Mouse (Mus musculus) stomach, embryonic 14.5 days (tissue): ENCODE results near the gene Cox10. TPM values are rescaled to one million over a fixed set of nuclear protein-coding genes. Genes with fewer than 3 reads are reported as not detected.

Source experiments
- ATAC-seq: fragments of 200-750 bp; cut with Nextera tagmentation; 2 replicates; pipeline ENCODE4 v1.8.0; 2017; ENCODE audit warnings: low read depth, moderate TSS enrichment; ENCODE audit not compliant: insufficient number of reproducible peaks, insufficient read depth, low FRiP score
- H3K27ac ChIP-seq: fragments of 300-500 bp; sonication (generic); 2 replicates; pipeline ENCODE4 v1.5.1; 2014; ENCODE audit warnings: mild to moderate bottlenecking, low read length, moderate library complexity, mixed read lengths
- H3K27me3 ChIP-seq: fragments of 300-500 bp; sonication (generic); 2 replicates; pipeline ENCODE4 v1.6.1; 2014; ENCODE audit warnings: low read length, control low read depth, mixed read lengths; ENCODE audit not compliant: control insufficient read depth, insufficient read depth
- H3K36me3 ChIP-seq: fragments of 300-500 bp; sonication (generic); 2 replicates; pipeline ENCODE4 v1.6.1; 2014; ENCODE audit warnings: mild to moderate bottlenecking, control low read depth, low read length, moderate library complexity, mixed read lengths; ENCODE audit not compliant: control insufficient read depth, insufficient read depth
- H3K4me1 ChIP-seq: fragments of 300-500 bp; sonication (generic); 2 replicates; pipeline ENCODE4 v1.6.1; 2014; ENCODE audit warnings: low read length, control low read depth, mixed read lengths; ENCODE audit not compliant: control insufficient read depth, insufficient read depth
- H3K4me2 ChIP-seq: fragments of 300-500 bp; sonication (generic); replicated peaks from 2 replicates; pipeline ENCODE4 v1.6.1; 2014; ENCODE audit warnings: low read depth, low read length, control low read depth
- H3K4me3 ChIP-seq: fragments of 300-500 bp; sonication (generic); 2 replicates; pipeline ENCODE4 v1.5.1; 2014; ENCODE audit warnings: low read depth, low read length, control low read depth
- H3K9ac ChIP-seq: fragments of 300-500 bp; sonication (generic); replicated peaks from 2 replicates; pipeline ENCODE4 v1.6.1; 2014; ENCODE audit warnings: low read depth, mild to moderate bottlenecking, control low read depth, low read length, moderate library complexity, mixed read lengths
- H3K9me3 ChIP-seq: fragments of 300-500 bp; sonication (generic); 2 replicates; pipeline ENCODE4 v1.6.1; 2016; ENCODE audit warnings: low read depth, low read length, control low read depth; ENCODE audit not compliant: control insufficient read depth
- WGBS: fragments of 180-500 bp; shearing (Covaris S2); extraction: QIAGEN DNeasy Blood & Tissue Kit; methylation state at CpG from one replicate; pipeline ENCODE4 v1.1.7; 2014; 5-methylcytosine and 5-hydroxymethylcytosine counted together
- polyA plus RNA-seq: library from polyadenylated mRNA; unstranded; fragments of >200 nt; fragmentation: Nextera tagmentation; extraction: Ambion mirVana; gene quantifications from 2 replicates; pipeline ENCODE4 v1.2.1, GENCODE M21; 2014

Gene Cox10
- polyA plus RNA-seq, 1 experiment from 2014 or later, result 25.1 TPM

GRCm38 (mm10) chr11:63970818-63971217, 108.5 kb downstream of the Cox10 start:
- peaks cover 31% of the 10 kb centered on the region for H3K4me1 ChIP-seq
- no peaks in the 10 kb centered on the region for H3K9me3 ChIP-seq
- no peak overlapping the region for H3K27ac ChIP-seq
- no peak overlapping the region for H3K4me3 ChIP-seq
- ATAC-seq, result no peak
- no peak overlapping the region for H3K9ac ChIP-seq
- H3K4me2 ChIP-seq, result no peak overlapping the region
- H3K27me3 ChIP-seq, result 0 out of 2 replicates have a peak, but pooled peaks cover 3% of the 10 kb centered on the region
- no peaks in the 10 kb centered on the region for H3K36me3 ChIP-seq
- WGBS, result 86% methylated on average over 6 of the region's 6 CpGs

DNA sequence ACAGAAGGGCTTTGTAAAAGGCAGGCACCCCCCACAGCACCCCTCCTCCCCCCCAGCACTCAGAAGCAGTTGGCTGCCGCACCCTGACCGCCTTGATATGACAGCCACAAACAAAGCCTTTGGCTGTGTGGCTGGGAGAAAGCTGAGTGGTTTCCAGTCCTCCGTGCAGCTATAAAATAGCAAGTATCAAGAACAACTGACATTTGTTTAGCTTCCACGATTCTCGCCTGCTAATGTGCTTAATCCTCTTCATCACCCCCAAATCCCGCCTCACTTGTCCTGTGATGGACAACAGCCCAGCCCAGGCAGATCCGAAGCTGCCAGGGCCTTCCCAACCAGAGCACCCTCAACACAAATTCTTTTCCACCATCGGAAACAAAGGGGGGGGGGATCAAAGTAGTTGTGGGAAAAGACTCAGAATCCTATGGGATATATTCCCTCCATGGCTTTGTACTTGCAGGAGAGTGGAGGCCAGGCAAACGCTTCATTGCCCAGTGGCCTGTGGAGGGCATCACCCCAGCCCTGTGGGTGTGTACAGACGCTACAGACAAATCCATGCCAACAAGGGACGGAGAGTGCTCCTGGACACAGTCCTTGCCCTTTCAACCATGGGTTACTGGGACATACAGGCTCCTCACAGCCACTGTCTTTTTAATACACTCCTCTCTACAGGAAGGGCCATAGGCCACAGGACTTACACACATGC, 109.9 kb downstream of the Cox10 start:
- H3K36me3 ChIP-seq, result no peaks in the 10 kb centered on the region
- no peak overlapping the region for H3K4me2 ChIP-seq

DNA sequence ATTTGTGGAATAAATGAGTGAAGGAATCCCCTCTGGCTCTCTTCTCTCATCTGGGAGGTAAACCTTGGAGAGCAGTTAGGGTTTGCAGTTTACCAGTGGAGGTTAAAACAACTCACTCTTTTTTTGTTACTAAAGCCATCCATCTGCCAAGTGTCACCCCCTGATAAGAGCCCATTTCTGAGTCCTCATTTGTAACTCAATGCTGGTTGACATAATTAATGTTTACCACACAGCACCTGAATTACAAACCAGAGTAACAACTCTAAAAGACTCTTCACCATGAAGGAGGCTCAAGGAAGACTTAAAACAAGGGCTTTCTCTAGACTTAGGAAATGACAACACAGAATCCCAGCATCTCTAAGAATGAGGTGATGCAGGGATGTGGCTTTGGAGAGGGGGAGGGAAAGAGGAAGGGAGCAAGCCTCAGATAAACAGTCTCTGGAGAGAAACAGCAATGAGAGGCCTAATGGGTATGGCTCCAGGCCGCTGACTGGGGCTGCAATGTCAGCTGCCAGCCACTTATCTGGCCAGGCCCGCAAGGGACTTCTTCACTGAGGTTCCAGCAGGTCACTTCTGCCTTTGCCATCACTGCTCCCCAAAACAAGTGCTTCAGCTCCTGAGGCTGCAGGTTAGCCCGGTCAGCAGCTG, 110.8 kb downstream of the Cox10 start:
- Histone ChIP-seq H3K36me3 (peaks cover 3% of the 10 kb centered on the region; the same call in 1 of the 2 replicates), H3K4me2 (no peak overlapping the region), H3K4me3 (no peak overlapping the region), H3K4me1 (peaks cover 34% of the 10 kb centered on the region), H3K27me3 (no peaks in the 10 kb centered on the region), H3K27ac (peak overlapping the region; percentile 33; the same call in 1 of the 2 replicates), H3K9ac (no peak overlapping the region), H3K9me3 (no peaks in the 10 kb centered on the region)
- WGBS, result 29% methylated on average over 3 of the region's 3 CpGs
- no peak for ATAC-seq

More for the DNA sequence above, 109.9 kb downstream of the Cox10 start:
- no peak for ATAC-seq
- no peaks in the 10 kb centered on the region for H3K9me3 ChIP-seq
- 33% methylated on average over 11 of the region's 11 CpGs for WGBS
- no peaks in the 10 kb centered on the region for H3K27me3 ChIP-seq
- peak overlapping the region; percentile 33; the same call in 1 of the 2 replicates for H3K27ac ChIP-seq
- no peak overlapping the region for H3K4me3 ChIP-seq
- no peak overlapping the region for H3K9ac ChIP-seq
- peaks cover 34% of the 10 kb centered on the region for H3K4me1 ChIP-seq

- 57% methylated on average over 9 of the region's 9 CpGs for WGBS
- H3K27ac ChIP-seq, result no peak overlapping the region
- no peak for ATAC-seq
- H3K4me3 ChIP-seq, result no peak overlapping the region
- H3K4me2 ChIP-seq, result no peak overlapping the region
- peaks cover 34% of the 10 kb centered on the region for H3K4me1 ChIP-seq
- no peak overlapping the region for H3K9ac ChIP-seq
- no peaks in the 10 kb centered on the region for H3K27me3 ChIP-seq
- no peaks in the 10 kb centered on the region for H3K9me3 ChIP-seq
- peaks cover 3% of the 10 kb centered on the region; the same call in 1 of the 2 replicates for H3K36me3 ChIP-seq
These were observed 111.5 kb downstream of the Cox10 start for GRCm38 (mm10) chr11:63967641-63968387.

- no peaks in the 10 kb centered on the region for H3K9me3 ChIP-seq
- no peak overlapping the region for H3K27ac ChIP-seq
- peaks cover 34% of the 10 kb centered on the region for H3K4me1 ChIP-seq
- H3K4me3 ChIP-seq, result no peak overlapping the region
- H3K4me2 ChIP-seq, result no peak overlapping the region
- H3K36me3 ChIP-seq, result peaks cover 3% of the 10 kb centered on the region; the same call in 1 of the 2 replicates
- no peaks in the 10 kb centered on the region for H3K27me3 ChIP-seq
- 43% methylated on average over 5 of the region's 5 CpGs for WGBS
- ATAC-seq, result no peak
- H3K9ac ChIP-seq, result no peak overlapping the region
These were observed 113.8 kb downstream of the Cox10 start for GRCm38 (mm10) chr11:63965437-63965836.

DNA sequence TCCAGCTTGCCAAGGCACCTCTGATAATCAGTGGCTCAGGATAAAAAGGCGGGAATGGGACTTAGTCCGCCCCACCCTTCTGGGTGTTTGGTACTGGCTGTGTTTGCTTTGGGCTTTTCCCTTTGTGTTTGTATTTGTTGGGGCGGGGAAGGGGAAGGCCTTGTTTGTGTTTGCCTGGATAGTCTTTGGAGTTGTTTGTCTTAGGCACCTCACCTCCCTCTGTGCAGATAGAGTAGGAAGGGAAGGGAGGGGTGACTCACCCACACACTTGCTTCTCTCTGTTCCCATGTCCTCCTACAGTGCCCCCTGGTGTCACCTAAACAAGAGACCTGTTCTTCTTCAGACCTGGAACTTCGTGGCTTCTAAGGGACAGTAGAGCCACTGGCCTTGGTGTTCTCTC, 122.1 kb downstream of the Cox10 start:
- Histone ChIP-seq H3K4me1 (peaks cover 13% of the 10 kb centered on the region), H3K4me2 (no peak overlapping the region), H3K36me3 (no peaks in the 10 kb centered on the region), H3K27ac (peak overlapping the region; percentile 80), H3K9me3 (no peaks in the 10 kb centered on the region), H3K4me3 (no peak overlapping the region), H3K9ac (no peak overlapping the region), H3K27me3 (no peaks in the 10 kb centered on the region)
- ATAC-seq, result peak; percentile 80
- WGBS, result 46% methylated on average over 4 of the region's 4 CpGs

DNA sequence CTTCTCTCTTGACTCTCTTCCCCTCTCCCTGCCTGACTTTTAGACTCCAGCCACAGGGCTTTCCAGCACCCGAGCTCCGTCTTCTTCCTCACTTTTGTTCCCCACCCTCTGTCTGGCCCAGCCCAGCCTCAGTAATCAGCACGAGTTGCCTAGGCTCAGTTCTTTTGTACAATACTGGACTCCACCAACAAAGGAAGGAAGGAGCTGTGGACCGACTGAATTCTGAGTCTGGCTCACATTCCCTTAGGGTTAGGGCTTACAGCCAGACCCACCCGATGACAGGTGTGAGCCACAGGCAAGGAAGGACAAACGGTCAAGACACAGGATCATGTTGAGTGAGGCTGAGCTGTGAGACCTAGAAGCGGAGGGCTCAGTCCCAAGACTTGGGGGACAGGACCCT, 122.5 kb downstream of the Cox10 start:
- Histone ChIP-seq H3K4me3 (no peak overlapping the region), H3K4me1 (peaks cover 15% of the 10 kb centered on the region), H3K9ac (no peak overlapping the region), H3K4me2 (no peak overlapping the region), H3K27ac (peak overlapping the region; percentile 80), H3K36me3 (no peaks in the 10 kb centered on the region), H3K27me3 (no peaks in the 10 kb centered on the region), H3K9me3 (no peaks in the 10 kb centered on the region)
- ATAC-seq, result peak; percentile 51
- 43% methylated on average over 7 of the region's 7 CpGs for WGBS

GRCm38 (mm10) chr11:63953887-63954286, 125.4 kb downstream of the Cox10 start:
- H3K9me3 ChIP-seq, result no peaks in the 10 kb centered on the region
- no peak overlapping the region for H3K4me2 ChIP-seq
- H3K4me3 ChIP-seq, result no peak overlapping the region
- H3K4me1 ChIP-seq, result peaks cover 15% of the 10 kb centered on the region
- no peak overlapping the region for H3K27ac ChIP-seq
- no peaks in the 10 kb centered on the region for H3K36me3 ChIP-seq
- 87% methylated on average over 2 of the region's 2 CpGs for WGBS
- no peaks in the 10 kb centered on the region for H3K27me3 ChIP-seq
- ATAC-seq, result no peak
- H3K9ac ChIP-seq, result no peak overlapping the region
